Mouse (Mus musculus) thymus, postnatal 4 days (tissue): ENCODE measurements at regions not wholly inside any gene's neighbourhood (a gene's known extent, or its start where the extent isn't known, plus 50 kb on each side); places are given as distances from the start of the nearest gene placed in this dataset.
A peak's percentile ranks its signal among the peaks of the same experiment; 100 is the strongest.

Experiments used
- DNase-seq: peaks from one replicate; pipeline ENCODE4 v3.0.0; 2021

DNA sequence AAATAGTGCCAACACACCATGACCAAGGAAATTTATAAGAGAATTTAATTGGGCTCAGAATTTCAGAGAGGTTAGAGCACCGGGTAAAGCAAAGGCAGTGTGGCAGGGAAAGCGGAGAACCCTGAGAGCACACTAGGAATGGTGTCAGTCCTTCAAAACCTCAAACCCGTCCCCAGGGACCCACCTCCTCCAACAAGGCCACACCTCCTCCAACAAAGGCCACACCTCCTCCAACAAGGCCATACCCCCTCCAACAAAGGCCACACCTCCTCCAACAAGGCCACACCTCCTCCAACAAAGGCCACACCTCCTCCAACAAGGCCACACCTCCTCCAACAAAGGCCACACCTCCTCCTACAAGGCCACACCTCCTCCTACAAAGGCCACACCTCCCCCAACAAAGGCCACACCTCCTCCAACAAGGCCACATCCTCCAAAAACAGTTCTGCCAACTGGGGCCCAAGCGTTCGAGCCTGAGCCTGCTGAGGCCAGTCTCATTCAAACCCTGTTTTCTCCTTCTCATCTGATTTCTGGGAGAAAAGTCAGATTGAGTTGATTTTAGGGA lies 109.8 kb upstream of the Zfp217 start:
- no peak for DNase-seq

DNA sequence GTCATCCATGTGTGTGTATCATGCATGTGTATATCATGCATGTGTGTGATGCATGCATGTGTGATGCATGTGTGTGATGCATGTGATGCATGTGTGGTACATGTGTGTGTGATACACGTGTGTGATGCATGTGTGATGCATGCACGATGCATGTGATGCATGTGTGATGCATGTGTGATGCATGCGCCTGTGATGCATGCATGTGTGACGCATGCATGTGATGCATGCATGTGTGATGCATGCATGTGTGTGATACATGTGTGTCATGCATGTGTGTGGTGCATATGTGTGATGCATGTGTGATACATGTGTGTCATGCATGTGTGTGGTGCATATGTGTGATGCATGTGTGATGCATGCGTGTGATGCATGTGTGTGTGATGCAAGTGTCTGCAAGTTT lies 108.1 kb upstream of the Zfp217 start:
- no peak for DNase-seq

DNA sequence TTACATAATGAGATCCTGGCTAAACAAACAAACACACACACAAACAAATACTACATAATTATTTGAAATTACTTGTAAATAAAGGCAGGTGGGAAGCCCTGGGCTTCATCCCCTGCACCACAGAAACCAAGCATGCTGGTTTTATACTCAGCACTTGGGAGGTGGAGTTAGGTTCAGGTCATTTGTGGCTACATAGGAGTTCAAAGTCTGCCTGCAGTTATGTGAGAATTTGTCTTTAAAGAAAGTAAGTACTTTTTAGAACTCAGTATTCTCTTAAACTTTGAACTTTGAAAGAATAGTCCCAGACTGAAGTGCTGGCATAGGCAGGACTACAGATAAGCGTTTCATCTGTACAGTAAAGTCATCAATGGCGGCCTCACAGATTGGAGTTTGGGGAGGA lies 107.6 kb upstream of the Zfp217 start:
- no peak for DNase-seq

DNA sequence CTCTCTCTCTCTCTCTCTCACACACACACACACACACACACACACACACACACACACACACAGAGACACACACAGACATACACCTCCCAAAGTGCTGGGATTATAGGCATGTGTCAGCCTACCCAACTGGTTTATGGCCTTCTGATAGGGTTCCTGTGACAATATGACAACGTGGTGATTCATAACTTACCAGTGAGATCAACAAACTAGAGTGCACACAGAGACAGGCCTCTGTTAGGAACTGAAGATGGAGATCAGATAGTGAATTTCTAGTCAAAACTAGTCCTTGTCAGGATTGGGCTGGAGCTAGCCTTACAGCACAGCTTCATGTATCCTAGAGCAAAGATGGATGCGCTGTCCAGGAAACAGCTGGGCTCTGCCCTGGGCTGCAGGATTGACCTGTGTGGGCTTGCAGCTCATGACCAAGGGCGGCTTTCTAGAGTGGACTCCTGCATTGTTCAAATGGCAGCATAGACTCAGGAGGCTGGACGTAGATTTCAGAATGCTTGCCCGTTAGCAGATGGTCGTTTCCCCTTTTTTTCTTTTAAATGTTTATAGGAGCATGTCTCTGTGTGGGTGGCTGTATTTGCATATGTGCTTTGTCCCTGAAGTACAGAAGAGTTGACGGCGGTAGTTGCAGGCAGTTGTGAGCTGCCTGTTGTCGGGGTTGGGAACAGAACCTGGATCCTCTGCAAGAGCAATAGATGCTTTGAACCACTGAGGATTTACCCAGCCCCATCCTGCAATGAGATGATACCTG lies 106.0 kb upstream of the Zfp217 start:
- no peak for DNase-seq

DNA sequence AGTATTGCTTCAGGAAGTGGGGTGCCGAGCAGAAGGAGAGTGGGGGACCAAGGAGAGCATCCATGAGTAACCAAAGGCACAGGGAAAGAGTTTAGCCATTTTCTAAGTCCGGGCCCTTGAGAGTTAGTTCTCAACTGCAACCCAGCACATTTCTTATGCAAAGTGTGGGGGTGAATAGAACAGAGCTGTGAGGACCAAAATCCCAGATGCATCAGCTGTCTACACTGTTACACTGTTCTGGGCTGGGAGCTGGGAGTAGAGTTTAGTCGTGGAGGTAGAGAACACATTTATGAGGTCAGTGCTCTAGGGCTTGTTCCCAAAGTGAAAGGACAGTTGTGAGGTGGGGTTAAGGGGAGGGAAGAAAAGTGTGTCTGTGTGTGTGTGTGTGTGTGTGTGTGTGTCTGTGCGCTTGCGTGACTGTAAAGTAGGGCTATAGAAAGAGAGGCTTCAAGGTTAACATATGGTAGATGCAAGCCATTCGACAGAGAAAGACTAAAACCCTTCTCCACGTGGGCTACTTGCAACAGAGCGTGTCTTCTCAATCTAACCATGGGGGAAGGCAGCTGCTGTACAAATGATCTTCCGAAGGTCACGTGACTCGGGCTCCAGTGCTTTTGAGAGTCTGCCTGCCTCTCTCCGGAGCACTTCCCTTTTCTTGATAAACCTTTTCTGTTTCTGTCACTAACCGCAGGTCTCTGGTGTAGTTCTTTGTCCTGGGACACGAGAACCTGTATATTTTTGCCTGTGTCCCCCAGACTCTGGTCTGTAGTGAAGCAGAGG lies 104.5 kb upstream of the Zfp217 start:
- peak; percentile 77 for DNase-seq

DNA sequence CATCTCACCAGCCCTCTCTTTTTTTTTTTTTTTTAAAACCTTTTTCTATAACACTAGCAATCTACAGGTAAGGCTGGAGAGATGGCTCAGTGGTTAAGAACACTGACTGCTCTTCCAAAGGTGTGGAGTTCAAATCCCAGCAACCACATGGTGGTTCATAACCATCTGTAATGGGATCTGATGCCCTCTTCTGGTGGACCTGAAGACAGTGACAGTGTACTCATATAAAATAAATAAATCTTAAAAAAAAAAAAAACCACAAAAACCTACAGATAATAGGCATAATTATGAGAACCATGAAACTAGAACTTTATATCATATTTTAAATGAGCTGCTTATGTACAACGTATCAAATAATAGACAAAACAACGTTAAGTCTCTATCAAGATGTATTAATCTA lies 102.8 kb upstream of the Zfp217 start:
- no peak for DNase-seq

DNA sequence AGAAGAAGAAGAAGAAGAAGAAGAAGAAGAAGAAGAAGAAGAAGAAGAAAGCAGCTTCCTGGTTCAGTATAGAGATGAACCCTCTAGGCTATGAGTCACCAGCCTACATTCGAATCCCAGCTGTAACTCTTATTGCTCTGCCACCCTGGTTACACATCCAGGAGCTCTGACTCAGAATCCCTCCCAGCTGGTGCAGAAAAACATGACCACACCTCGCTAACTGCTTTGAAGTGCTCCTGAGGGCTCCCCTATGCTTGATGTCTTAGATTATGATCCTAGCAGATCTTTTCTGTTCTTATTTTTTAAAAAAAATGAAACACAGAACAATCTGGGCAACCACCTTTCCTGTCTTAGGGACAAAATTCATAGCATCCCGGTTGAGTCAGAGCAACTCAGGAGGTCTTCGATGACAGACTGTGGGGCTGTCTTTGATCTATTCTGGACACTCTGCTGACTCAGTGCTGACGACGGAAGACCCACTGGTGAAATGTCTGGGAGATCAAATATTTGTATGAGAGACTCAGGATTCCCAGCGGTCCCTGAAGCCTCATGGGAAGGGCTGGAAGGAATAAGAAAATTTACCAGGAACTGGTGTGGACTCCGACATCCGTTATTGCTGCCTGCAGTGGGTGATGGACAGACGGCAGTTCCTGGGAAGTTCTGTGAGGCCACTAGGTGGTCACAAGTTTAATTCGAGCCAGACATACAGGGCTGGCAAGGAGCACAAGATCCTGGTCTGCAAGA lies 100.0 kb upstream of the Zfp217 start:
- no peak for DNase-seq

DNA sequence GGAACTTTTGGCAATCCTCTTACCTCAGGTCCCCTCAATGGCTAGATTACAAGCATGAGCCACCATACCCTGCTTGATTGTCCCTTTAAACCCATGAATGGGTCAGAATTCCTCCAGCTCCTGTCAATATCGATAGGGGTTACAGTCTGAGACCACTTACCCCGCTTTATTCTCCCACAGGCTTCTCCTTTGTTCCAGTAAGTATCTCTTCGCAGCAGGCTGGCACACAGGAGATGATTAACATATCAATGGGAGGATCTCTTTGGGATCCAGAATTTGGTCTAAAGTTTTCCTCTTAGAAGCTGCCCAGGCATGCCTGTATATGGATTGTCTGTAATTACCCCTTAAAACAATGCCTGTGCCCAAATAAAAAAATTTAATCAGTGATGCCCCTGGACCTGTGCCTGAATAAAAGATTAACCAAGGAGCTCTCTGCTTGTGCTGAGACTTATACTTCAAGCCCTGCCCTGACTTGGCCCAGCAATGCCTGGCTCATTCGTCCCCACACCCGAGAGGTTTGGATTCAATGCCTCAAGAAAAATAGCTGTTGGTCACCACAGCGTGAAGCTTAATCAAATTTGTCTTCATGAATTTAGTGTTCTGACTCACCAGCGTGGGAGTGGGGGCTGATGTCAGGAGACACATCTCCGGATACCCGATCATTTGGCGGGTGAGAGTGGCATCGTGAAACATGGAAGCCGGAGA lies 97.9 kb upstream of the Zfp217 start:
- DNase-seq: no peak

DNA sequence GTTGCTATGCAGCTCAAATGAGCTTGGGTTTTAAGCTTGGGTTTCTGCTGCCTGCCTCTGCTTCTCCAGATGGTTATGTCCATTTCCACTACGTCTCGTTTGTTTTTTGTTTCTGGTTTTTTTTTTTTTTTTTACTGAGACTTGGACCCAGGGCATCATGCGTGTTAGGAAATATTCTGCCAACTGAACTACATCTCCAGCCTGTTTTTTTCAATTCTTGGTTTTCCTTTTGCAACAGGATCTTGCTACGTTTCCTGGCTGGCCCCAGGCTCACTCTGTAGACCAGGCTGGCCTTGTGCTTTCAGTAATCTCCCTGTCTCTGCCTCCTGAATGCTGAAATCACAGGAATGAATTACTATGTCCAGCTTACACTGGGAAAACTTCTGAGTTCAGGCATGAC lies 96.2 kb upstream of the Zfp217 start:
- DNase-seq: no peak

DNA sequence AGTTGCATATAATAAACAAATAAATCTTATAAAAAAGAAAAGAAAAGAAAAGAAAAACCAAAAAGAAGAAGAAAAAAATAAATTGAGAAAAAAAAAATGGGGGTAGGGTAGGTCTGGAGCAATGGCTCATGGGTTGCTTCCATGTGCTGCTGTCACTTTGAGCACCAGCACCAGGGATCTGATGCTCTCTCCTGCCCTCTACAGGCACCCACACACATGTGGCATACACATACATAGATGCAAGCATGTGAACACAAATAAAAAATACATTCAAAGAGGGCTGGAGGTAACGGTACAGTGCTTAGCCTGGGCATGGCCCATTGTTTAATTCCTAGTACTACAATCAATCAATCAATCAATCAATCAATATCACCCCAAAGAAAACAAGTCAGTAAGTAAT lies 90.1 kb upstream of the Zfp217 start:
- peak; percentile 77 for DNase-seq

DNA sequence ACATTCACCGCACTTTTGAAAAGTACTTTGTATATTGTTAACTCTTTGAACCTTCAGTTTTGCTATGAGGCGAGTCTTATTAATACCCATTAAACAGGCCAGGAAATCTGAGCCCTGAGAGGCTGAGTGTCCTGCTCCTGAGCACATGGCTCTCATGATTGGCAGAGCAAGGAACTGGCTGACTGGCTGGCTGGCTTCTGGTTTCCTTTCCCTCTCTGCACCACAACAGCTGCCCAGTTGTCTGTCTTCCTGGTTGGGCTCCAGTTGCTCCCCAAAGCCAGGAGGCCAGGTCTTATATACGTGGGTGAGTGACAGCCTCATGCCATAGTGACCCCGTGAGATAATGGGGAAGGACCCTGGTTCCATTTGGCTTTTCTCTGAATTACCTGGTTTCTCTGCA lies 85.5 kb upstream of the Zfp217 start:
- DNase-seq: no peak

DNA sequence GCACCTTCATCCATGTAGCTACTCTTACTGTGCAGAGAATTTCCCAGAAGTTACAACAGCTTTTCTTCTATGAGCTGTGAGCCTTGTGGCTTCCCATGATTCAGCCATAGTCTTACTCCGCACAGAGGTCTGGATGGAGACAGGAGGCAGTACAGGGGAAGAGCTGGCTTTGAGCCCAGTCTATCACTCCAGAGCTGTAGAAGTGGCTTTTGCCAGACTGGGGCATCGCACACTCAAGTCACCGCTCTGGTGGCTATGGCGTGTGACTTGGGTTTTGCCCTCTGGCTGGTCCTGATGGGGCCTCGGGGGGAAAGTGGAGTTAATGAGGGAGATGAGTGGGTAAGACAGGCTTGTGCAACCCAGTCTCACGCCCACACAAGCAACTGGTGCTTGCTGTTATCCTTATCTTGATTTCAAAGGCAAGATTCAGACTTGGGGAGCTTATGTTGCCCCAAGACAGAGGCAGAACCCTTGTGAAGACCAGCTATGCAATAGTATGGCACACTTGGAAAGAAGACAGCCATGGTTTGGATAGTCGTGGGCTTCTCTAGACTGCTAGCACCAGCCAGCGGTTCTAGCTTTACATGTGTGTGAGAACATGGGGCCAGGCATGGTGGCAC lies 81.7 kb upstream of the Zfp217 start:
- DNase-seq: no peak

DNA sequence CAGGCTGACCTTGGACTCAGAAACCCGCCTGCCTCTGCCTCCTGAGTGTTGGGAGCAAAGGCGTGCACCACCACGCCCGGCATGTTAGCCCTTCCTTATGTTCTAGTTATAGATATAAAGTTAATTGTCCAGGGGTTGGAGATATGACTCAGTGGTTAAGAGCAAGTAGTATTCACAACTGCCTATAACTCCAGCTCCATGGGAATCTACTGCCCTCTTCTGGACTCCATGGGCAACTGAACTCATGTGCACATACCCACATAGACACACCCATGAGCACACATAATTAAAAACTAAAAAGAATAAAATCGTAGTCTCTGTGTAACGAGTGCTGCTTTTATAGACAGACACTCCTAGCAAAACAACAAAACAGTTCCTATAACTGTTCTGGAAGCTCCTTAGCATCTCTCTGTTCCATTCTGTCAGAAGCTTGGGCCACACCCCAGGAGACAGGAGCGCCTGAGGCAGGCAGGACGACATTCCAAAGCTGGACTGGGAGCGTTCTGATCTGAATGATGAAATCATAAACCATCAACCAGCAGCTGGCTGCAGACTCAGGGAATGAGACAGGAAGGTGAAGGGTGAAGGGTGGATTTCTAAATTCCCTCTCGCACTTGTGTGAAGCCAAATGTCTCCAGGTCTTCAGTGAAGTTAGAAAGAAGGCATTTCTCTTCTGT lies 80.6 kb upstream of the Zfp217 start:
- no peak for DNase-seq

DNA sequence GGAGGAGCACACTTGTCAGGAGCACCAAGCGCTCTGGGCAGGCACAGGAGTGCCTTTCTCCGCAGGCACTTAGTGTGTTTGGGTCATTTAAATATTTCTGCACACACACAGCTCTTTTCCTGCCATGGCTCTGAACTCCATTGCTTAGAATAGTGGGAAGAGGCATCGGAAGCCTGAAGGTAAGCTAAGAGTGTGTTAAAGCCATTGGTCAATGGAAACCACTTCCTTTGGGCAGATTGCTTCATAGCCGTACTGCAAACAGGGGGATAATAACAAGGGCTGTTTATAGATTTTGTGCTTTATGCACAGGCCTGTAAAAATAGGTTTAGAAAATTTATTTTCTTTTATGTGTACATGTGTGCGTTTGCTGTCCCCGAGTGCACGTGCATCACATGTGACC lies 76.0 kb upstream of the Zfp217 start:
- no peak for DNase-seq

DNA sequence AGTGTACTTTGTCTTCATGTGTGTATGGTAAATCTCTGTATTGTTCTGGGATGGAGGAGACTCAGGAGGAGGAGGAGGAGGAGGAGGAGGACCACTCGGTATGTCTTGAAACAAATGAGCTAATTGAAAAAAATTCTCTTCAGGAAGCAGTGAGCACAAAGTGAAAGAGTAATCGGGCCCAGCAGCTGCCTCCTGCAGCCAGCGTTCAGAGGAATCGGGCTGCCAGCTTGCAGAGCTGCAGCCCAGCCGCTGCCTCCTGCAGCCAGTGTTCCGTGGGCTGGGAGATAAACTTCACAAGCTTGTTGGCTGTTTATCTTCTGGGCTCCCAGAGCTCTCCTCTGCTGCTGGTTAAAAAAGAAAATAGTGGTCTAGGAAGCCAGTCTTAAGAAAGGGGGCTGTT lies 74.9 kb upstream of the Zfp217 start:
- peak; percentile 64 for DNase-seq

DNA sequence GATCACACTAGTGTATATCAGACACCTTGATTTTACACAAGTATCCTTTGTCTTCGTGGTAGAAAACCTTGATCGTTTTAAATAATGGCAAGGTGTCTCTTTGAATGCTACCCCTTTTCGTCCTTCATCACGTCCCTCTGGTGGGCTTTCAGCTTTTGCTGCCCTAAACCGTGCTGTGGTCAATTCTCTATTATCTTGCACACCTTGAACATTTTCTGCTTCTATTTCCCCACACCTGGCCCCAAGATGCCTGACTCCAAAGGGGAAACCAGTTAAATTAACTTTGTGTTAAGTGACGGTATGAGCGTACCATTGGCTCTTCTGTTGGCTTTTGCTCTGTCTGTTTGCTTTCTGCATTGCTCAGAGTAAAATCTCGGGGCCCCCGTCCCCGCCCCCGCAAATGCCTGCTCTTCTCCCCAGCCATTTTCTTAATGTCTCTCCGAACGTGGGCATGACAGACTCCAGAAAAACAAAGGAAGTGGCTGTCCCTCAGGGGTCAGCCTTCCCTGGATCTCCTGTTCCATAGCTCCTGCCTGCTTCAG lies 74.2 kb upstream of the Zfp217 start:
- peak; percentile 70 for DNase-seq

DNA sequence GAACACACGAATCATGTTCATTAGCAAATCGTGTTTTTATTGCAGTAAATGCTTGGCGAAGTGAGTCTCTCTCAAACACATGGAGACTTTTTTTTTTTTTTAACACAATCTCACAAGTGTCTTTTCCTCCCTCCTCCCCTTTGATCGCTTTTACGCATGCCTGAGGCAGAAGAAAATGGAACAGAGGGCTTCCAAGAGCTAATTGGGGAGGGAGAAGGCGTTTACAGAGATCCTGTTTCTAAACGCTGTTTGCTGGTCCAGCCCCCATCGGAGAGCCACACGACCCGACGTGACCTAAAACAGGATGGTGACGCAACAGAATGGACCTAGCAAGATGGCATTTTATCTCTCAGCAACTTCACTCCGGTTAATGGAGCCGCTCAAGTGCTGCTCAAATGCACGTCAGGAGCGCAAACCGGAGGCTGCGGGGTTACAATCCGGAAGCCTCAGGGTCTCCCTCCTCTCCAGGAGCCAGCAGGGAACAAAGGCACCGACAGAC lies 73.0 kb upstream of the Zfp217 start:
- peak; percentile 72 for DNase-seq

DNA sequence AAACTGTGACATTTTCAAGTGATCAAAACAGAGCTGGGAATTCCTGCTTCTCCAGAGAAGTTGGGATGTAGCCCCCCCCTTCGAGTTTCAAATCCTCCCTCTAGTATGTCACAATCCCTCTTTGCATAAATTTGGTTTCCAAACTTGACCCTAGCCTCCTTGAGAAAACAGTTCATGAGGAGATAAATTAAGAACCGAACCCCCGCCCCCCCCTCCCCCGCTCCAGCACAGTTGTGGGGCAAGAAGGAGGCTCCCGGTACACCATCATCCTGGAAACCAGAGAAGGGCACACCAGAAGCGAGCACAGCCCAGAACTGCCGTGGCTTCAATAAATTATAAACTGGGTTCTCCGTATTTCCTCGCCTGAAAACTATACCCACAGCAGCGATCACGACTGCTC lies 72.5 kb upstream of the Zfp217 start:
- DNase-seq: no peak

DNA sequence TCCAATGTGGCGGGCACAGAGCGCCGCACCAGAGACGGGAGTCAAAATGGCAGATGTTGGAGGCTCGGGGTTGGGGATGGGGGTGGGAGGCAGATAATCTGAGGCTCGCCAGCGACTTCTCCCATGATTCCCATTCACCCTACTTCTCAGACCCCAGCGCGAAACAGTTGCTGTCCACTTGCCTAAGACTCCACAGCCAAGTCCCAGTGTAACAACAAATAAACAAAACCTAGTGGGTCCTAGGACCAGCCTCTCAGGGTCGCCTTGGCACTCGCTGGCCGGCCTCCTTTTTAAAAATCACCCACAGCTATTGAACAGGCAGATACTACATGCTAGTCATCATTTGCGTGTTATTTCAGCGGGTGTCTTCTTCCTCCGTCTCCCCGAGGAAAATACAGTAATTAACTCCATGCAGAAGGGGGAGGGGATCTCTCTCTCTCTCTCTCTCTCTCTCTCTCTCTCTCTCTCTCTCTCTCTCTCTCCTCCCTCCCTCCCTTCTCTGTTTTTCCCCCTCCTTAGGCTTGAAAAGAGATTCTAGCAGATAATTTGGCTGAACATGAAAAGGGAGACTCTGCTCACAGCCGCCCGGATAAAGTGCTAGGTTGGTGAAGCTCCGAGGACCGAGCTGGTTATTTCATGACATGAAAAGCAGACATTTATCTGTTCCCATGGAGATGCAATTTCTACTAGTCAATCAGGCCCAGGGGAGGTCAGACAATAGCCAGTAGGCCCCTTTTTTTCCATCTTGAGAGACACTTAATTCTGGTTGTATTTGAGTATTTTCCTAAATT lies 71.9 kb upstream of the Zfp217 start:
- peak; percentile 66 for DNase-seq

DNA sequence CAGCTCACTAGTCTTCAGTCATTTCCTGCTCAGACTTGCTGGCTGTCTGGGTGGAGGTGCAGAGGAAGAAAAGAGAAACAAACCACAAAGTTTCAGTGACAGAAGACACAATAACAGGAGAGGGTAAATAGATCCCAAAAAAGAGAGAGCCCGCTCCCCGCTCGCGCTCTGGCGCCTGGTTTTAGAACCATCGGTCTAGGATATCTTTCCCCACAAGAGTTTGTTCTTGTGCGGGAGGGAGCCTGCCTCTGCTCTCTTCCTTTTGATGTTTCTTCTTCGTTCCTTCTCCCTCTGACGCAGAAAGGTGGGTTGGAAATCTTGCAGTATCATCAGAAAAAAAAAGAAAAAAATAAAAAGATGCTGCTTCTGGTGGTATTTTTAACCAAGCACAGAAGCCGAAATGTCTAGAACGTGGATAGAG lies 71.3 kb upstream of the Zfp217 start:
- DNase-seq: peak; percentile 65
